Mouse (Mus musculus) ES-E14 (cell line): Measurements from ENCODE around the gene Zbtb40.

Source experiments
- HCFC1 ChIP-seq: IDR thresholded peaks from 2 replicates; pipeline ENCODE4 v1.6.1; 2012; ENCODE audit warnings: low read length, inconsistent platforms, borderline replicate concordance; ENCODE audit not compliant: insufficient read depth
- MAFK ChIP-seq: IDR thresholded peaks from 2 replicates; pipeline ENCODE4 v1.6.1; 2014; ENCODE audit warnings: mild to moderate bottlenecking, low read depth, low read length, inconsistent platforms; ENCODE audit not compliant: insufficient read depth
- ZC3H11A ChIP-seq: IDR thresholded peaks from 2 replicates; pipeline ENCODE4 v1.6.1; 2012; ENCODE audit warnings: low read depth, mild to moderate bottlenecking, inconsistent platforms, low read length, borderline replicate concordance
- ZNF384 ChIP-seq: IDR thresholded peaks from 2 replicates; pipeline ENCODE4 v1.6.1; 2012; ENCODE audit warnings: low read depth, low read length, inconsistent platforms

- TF ChIP-seq MAFK (no peak), ZNF384 (no peak), ZC3H11A (no peak), HCFC1 (no peak)
Observed at GRCm38 (mm10) chr4:137081401-137081800, 32.8 kb upstream of the Zbtb40 start.
